Mouse (Mus musculus): Measurements from ENCODE around the gene Tex264.

DNA sequence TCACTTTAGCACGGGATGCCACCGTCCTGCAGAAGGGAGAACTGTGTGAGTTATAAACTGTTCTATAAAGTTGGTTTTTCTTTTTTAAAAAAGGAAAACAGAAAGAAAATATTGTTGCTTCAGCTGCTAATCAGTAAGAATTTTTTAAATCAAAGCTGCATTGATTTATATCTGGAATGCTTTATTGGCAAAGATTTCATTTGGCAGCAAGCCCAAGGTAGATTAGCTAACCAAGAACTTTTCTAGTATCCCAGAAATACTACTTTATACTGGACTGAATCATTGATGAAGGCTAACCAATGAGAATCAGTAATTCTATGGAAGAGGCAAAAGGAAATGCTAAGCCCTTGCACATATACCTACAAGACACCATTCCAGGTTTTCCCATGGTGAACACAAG, 30.5 kb upstream of the Tex264 start:
- TF ChIP-seq CTCF (IDR thresholded peaks at IDR 0.05; ENCODE audit: extremely low read depth, insufficient read depth, insufficient read length, insufficient replicate concordance), result no peak
- TF ChIP-seq POLR2A (IDR thresholded peaks at IDR 0.05; ENCODE audit: low read depth, low read length), result no peak
